Mouse (Mus musculus) liver, embryonic 13.5 days (tissue): Measurements from ENCODE around the gene Prpf40a. TPM values are rescaled to one million over a fixed set of nuclear protein-coding genes. Genes with fewer than 3 reads are reported as not detected.

ENCODE experiments used
- ATAC-seq: fragments of 200-750 bp; cut with Nextera tagmentation; 2 replicates; pipeline ENCODE4 v1.8.0; 2017; ENCODE audit warnings: low read depth, mild to moderate bottlenecking, moderate number of reproducible peaks, moderate library complexity
- DNase-seq: peaks from one replicate; pipeline ENCODE4 v3.0.0; 2022
- H3K27ac ChIP-seq: fragments of 300-500 bp; sonication (generic); 2 replicates; pipeline ENCODE4 v1.5.1; 2015; ENCODE audit warnings: moderate library complexity, mild to moderate bottlenecking, inconsistent platforms
- H3K27me3 ChIP-seq: fragments of 300-500 bp; sonication (generic); 2 replicates; pipeline ENCODE4 v1.6.1; 2015; ENCODE audit warnings: mild to moderate bottlenecking, inconsistent platforms
- H3K36me3 ChIP-seq: fragments of 300-500 bp; sonication (generic); 2 replicates; pipeline ENCODE4 v1.6.1; 2015; ENCODE audit warnings: mild to moderate bottlenecking, inconsistent platforms
- H3K4me1 ChIP-seq: fragments of 300-500 bp; sonication (generic); replicated peaks from 2 replicates; pipeline ENCODE4 v1.6.1; 2015; ENCODE audit warnings: inconsistent platforms
- H3K4me2 ChIP-seq: fragments of 300-500 bp; sonication (generic); 2 replicates; pipeline ENCODE4 v1.6.1; 2015; ENCODE audit warnings: inconsistent platforms, mild to moderate bottlenecking, moderate library complexity
- H3K4me3 ChIP-seq: fragments of 300-500 bp; sonication (generic); replicated peaks from 2 replicates; pipeline ENCODE4 v1.5.1; 2015; ENCODE audit warnings: mild to moderate bottlenecking, inconsistent platforms
- H3K9ac ChIP-seq: fragments of 300-500 bp; sonication (generic); 2 replicates; pipeline ENCODE4 v1.6.1; 2015; ENCODE audit warnings: mild to moderate bottlenecking, inconsistent platforms
- H3K9me3 ChIP-seq: fragments of 300-500 bp; sonication (generic); replicated peaks from 2 replicates; pipeline ENCODE4 v1.6.1; 2016; ENCODE audit warnings: inconsistent platforms
- WGBS: fragments of 180-500 bp; shearing (Covaris S2); methylation state at CpG from one replicate; pipeline ENCODE4 v1.1.7; 2015; ENCODE audit not compliant: insufficient replicate concordance; 5-methylcytosine and 5-hydroxymethylcytosine counted together
- polyA plus RNA-seq: library from polyadenylated mRNA; unstranded; fragments of >200 nt; fragmentation: Nextera tagmentation; extraction: Ambion mirVana; gene quantifications from 2 replicates; pipeline ENCODE4 v1.2.1, GENCODE M21; 2015

Gene Prpf40a
- polyA plus RNA-seq, 1 experiment from 2014 or later, result 93.5 TPM

DNA sequence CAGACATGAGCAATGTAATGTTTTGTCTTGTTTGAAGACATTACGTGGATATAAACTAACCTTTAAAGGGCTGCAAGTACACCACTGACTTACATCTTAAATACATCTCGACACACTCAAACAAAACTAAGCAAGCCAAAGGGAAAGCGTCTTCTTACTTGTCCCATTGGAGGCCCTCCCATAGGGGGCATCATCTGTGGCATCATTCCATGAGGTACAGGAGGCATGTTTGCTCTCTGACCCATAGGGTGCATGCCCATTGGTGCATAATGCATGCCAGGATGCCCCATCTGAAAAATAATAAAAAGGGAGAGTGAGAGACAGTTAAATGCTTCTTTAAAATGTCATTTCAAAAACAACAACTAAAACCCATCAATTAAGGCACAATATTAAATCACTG lies 1.3 kb downstream of the Prpf40a start:
- H3K36me3 ChIP-seq, result peaks cover 16% of the 10 kb centered on the region
- H3K9ac ChIP-seq, result peak overlapping the region; percentile 91
- peak overlapping the region; percentile 76 for H3K4me2 ChIP-seq
- H3K9me3 ChIP-seq, result no peaks in the 10 kb centered on the region
- ATAC-seq (no peak), DNase-seq (no peak)
- no peak overlapping the region for H3K27ac ChIP-seq
- H3K4me3 ChIP-seq, result peak overlapping the region; percentile 84
- WGBS, result 70% methylated on average over 3 of the region's 3 CpGs
- no peaks in the 10 kb centered on the region for H3K27me3 ChIP-seq
- peaks cover 26% of the 10 kb centered on the region for H3K4me1 ChIP-seq

GRCm38 (mm10) chr2:53179876-53180275 lies 11.2 kb downstream of the Prpf40a start:
- Histone ChIP-seq H3K27me3 (no peaks in the 10 kb centered on the region), H3K4me1 (peaks cover 4% of the 10 kb centered on the region; the same call in 1 of the 2 replicates), H3K4me2 (no peak overlapping the region), H3K27ac (no peak overlapping the region), H3K9ac (no peak overlapping the region), H3K36me3 (peaks cover 18% of the 10 kb centered on the region), H3K4me3 (no peak overlapping the region), H3K9me3 (no peaks in the 10 kb centered on the region)
- ATAC-seq (no peak), DNase-seq (no peak)

DNA sequence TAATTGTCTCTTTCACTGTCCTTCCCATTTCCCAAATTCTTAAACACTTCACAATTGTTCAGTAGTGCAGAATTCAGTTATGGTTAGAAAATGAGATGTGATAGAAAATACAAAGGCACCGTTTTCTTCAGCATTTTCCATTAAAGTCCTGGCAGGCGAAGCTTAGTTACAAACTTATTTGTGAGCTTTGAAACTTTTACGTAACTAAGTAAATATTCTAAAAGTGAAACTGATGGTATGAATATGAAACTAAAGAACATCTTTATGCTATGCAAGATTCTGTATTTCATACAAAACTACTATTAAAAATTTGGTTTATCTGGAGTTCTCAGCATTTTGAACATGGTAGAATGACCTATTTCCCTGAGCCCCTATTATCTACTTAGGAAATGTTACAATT lies 12.1 kb downstream of the Prpf40a start:
- H3K36me3 ChIP-seq, result peaks cover 25% of the 10 kb centered on the region
- no peaks in the 10 kb centered on the region for H3K9me3 ChIP-seq
- DNase-seq (no peak), ATAC-seq (no peak)
- H3K4me2 ChIP-seq, result no peak overlapping the region
- peaks cover 4% of the 10 kb centered on the region; the same call in 1 of the 2 replicates for H3K4me1 ChIP-seq
- WGBS, result 79% methylated on average over 3 of the region's 3 CpGs
- no peak overlapping the region for H3K9ac ChIP-seq
- no peak overlapping the region for H3K27ac ChIP-seq
- H3K4me3 ChIP-seq, result no peak overlapping the region
- H3K27me3 ChIP-seq, result no peaks in the 10 kb centered on the region

GRCm38 (mm10) chr2:53173966-53174365 lies 17.1 kb downstream of the Prpf40a start:
- Histone ChIP-seq H3K36me3 (peaks cover 31% of the 10 kb centered on the region), H3K4me3 (no peak overlapping the region), H3K27ac (no peak overlapping the region), H3K27me3 (no peaks in the 10 kb centered on the region), H3K9me3 (no peaks in the 10 kb centered on the region), H3K4me2 (no peak overlapping the region), H3K9ac (no peak overlapping the region), H3K4me1 (no peaks in the 10 kb centered on the region)
- no peak for ATAC-seq
- no peak for DNase-seq

DNA sequence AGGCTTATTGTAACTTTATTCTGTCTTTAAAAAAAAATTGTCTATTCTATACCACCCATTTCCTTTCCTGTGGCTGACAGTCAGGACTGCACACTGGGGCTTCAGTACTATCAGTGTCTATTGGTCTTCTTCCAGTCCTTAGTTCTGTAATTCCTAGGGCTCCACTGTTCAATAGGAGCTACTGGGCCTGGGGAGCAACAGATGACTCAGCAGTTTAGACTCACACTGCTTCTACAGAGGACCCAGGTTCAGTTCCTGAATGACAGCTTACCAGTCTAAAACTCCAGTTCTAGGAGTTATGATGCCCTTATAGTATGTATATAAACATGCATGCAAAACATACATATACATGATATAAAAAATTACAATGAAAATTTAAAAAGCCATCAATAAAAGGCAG lies 44.2 kb downstream of the Prpf40a start:
- H3K9ac ChIP-seq, result no peak overlapping the region
- no peaks in the 10 kb centered on the region for H3K9me3 ChIP-seq
- no peak overlapping the region for H3K4me3 ChIP-seq
- no peak overlapping the region for H3K27ac ChIP-seq
- no peaks in the 10 kb centered on the region for H3K27me3 ChIP-seq
- no peak overlapping the region for H3K4me2 ChIP-seq
- no peaks in the 10 kb centered on the region for H3K4me1 ChIP-seq
- ATAC-seq (no peak), DNase-seq (no peak)
- peaks cover 46% of the 10 kb centered on the region for H3K36me3 ChIP-seq

- H3K27ac ChIP-seq, result no peak overlapping the region
- 94% methylated on average over 9 of the region's 9 CpGs for WGBS
Observed at GRCm38 (mm10) chr2:53131567-53131966, 59.5 kb downstream of the Prpf40a start.

DNA sequence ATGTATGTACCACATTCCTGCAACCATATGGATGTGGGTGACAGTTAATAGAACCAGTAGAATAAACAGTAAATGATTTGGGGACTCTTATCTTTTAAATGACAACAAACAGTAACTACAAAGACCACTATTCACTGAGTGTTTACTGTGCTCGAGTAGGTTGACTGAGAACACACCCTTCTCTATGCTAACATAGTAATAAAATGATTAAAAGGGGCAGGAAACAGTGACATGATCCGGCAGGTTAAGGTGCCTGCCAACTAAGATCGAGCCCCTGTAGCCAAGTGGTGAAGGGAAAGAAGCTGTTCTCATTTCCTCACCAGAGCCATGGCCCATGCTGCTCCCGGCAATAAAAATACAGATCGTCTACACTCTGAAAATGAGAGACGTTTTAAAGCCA lies 62.0 kb downstream of the Prpf40a start:
- 69% methylated on average over 6 of the region's 6 CpGs for WGBS
- no peaks in the 10 kb centered on the region for H3K4me1 ChIP-seq
- H3K4me3 ChIP-seq, result no peak overlapping the region
- H3K36me3 ChIP-seq, result no peaks in the 10 kb centered on the region
- no peaks in the 10 kb centered on the region for H3K9me3 ChIP-seq
- ATAC-seq, result no peak
- H3K4me2 ChIP-seq, result no peak overlapping the region
- no peak overlapping the region for H3K9ac ChIP-seq
- H3K27ac ChIP-seq, result no peak overlapping the region
- H3K27me3 ChIP-seq, result no peaks in the 10 kb centered on the region
- DNase-seq, result no peak

More at GRCm38 (mm10) chr2:53131567-53131966, 59.5 kb downstream of the Prpf40a start:
- no peak overlapping the region for H3K9ac ChIP-seq
- no peak overlapping the region for H3K4me3 ChIP-seq
- no peak overlapping the region for H3K4me2 ChIP-seq
- no peak for DNase-seq
- ATAC-seq, result no peak
- H3K36me3 ChIP-seq, result 0 out of 2 replicates have a peak, but pooled peaks cover 5% of the 10 kb centered on the region
- H3K9me3 ChIP-seq, result no peaks in the 10 kb centered on the region
- H3K27me3 ChIP-seq, result no peaks in the 10 kb centered on the region
- H3K4me1 ChIP-seq, result no peaks in the 10 kb centered on the region

- H3K9ac ChIP-seq, result no peak overlapping the region
- no peak overlapping the region for H3K4me2 ChIP-seq
- 72% methylated on average over 3 of the region's 3 CpGs for WGBS
- no peaks in the 10 kb centered on the region for H3K9me3 ChIP-seq
- no peak for DNase-seq
- H3K27ac ChIP-seq, result no peak overlapping the region
- H3K4me3 ChIP-seq, result no peak overlapping the region
- H3K4me1 ChIP-seq, result no peaks in the 10 kb centered on the region
- H3K36me3 ChIP-seq, result no peaks in the 10 kb centered on the region
- H3K27me3 ChIP-seq, result no peaks in the 10 kb centered on the region
- ATAC-seq, result no peak
Observed at GRCm38 (mm10) chr2:53125998-53126397, 65.1 kb downstream of the Prpf40a start.

- DNase-seq, result no peak
- no peak overlapping the region for H3K27ac ChIP-seq
- no peak overlapping the region for H3K9ac ChIP-seq
- no peak overlapping the region for H3K4me3 ChIP-seq
- WGBS, result 56% methylated on average over 5 of the region's 5 CpGs
- no peaks in the 10 kb centered on the region for H3K27me3 ChIP-seq
- no peak overlapping the region for H3K4me2 ChIP-seq
- no peaks in the 10 kb centered on the region for H3K9me3 ChIP-seq
- H3K36me3 ChIP-seq, result no peaks in the 10 kb centered on the region
- no peaks in the 10 kb centered on the region for H3K4me1 ChIP-seq
- ATAC-seq, result no peak
Observed at GRCm38 (mm10) chr2:53121797-53122196, 69.3 kb downstream of the Prpf40a start.

- no peak overlapping the region for H3K4me2 ChIP-seq
- ATAC-seq (no peak), DNase-seq (no peak)
- H3K9ac ChIP-seq, result no peak overlapping the region
- no peaks in the 10 kb centered on the region for H3K36me3 ChIP-seq
- no peaks in the 10 kb centered on the region for H3K27me3 ChIP-seq
- 66% methylated on average over 5 of the region's 5 CpGs for WGBS
- no peak overlapping the region for H3K4me3 ChIP-seq
- H3K9me3 ChIP-seq, result no peaks in the 10 kb centered on the region
- H3K4me1 ChIP-seq, result no peaks in the 10 kb centered on the region
- H3K27ac ChIP-seq, result no peak overlapping the region
Observed at GRCm38 (mm10) chr2:53108547-53108946, 82.5 kb downstream of the Prpf40a start.

DNA sequence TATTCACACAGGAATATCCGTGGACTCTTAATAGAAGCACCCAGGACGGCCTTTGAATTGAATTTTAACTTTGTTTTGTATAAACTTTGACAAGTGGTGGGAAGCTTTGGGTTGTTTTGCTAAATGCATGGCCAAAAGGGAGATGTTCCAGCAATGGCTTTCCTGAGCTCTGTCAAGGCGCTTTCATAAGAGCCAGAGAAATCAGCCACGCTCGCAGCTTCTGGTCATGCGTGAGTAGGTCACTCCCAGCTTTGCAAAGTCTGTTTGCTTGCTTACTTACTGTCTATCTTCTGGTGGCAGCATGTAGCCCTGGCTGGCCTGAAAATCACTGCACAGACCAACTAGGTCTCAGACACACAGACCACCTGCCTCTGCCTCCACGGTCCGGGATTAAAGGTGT lies 84.6 kb downstream of the Prpf40a start:
- H3K9me3 ChIP-seq, result no peaks in the 10 kb centered on the region
- H3K4me3 ChIP-seq, result no peak overlapping the region
- H3K4me2 ChIP-seq, result no peak overlapping the region
- H3K27ac ChIP-seq, result no peak overlapping the region
- H3K27me3 ChIP-seq, result no peaks in the 10 kb centered on the region
- no peak overlapping the region for H3K9ac ChIP-seq
- no peaks in the 10 kb centered on the region for H3K36me3 ChIP-seq
- ATAC-seq, result no peak
- no peak for DNase-seq
- WGBS, result 81% methylated on average over 8 of the region's 8 CpGs
- no peaks in the 10 kb centered on the region for H3K4me1 ChIP-seq

DNA sequence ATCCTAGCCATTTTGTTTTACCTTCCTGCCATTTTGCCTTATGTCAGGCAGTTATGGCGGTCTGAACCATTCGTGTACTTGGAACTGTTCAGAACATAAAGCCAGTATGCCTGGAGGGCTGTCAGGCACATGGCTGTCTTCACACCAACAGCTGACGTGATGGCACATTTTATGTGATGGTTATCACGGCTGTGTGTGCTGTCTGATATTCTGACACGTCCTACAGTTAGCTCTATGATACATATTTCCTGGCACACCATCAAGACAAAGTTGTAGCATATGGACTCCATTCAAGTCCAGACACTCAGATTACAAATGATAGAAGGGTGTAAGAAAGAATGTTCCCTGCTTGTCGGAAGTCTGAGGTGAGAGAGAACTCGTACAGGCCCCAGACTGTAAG lies 85.0 kb downstream of the Prpf40a start:
- H3K9me3 ChIP-seq, result no peaks in the 10 kb centered on the region
- no peaks in the 10 kb centered on the region for H3K27me3 ChIP-seq
- no peak overlapping the region for H3K4me2 ChIP-seq
- WGBS, result 64% methylated on average over 7 of the region's 7 CpGs
- H3K4me1 ChIP-seq, result no peaks in the 10 kb centered on the region
- no peaks in the 10 kb centered on the region for H3K36me3 ChIP-seq
- H3K4me3 ChIP-seq, result no peak overlapping the region
- H3K27ac ChIP-seq, result no peak overlapping the region
- H3K9ac ChIP-seq, result no peak overlapping the region
- DNase-seq (no peak), ATAC-seq (no peak)

DNA sequence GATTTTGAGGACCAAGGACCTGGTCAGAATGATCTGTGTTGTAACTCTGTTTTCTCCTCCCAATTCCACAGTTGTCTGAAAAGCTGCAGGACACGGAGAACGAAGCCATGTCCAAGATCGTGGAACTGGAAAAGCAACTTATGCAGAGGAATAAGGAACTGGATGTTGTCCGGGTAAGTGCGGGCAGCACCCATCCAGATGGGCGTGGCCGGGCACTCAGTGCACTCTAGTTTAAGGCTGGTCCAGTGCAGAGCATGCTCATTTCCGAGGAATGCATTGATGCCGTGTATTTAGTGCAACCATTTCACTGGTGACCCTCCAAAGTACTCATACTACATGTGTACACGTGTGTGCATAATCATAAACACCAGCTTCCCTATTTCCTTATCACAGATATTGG lies 85.7 kb downstream of the Prpf40a start:
- H3K4me1 ChIP-seq, result no peaks in the 10 kb centered on the region
- no peak overlapping the region for H3K27ac ChIP-seq
- WGBS, result 70% methylated on average over 10 of the region's 10 CpGs

More for the DNA sequence above, 85.7 kb downstream of the Prpf40a start:
- H3K4me3 ChIP-seq, result no peak overlapping the region
- no peaks in the 10 kb centered on the region for H3K36me3 ChIP-seq
- ATAC-seq (no peak), DNase-seq (no peak)
- no peaks in the 10 kb centered on the region for H3K9me3 ChIP-seq
- no peaks in the 10 kb centered on the region for H3K27me3 ChIP-seq
- no peak overlapping the region for H3K9ac ChIP-seq
- no peak overlapping the region for H3K4me2 ChIP-seq
